Mouse (Mus musculus) heart, adult 8-10 months (tissue): Measurements from ENCODE around the gene Wdfy4. TPM values are rescaled to one million over a fixed set of nuclear protein-coding genes. Genes with fewer than 3 reads are reported as not detected.
A peak's percentile ranks its signal among the peaks of the same experiment; 100 is the strongest.

Experiments used
- DNase-seq: peaks from one replicate; pipeline ENCODE4 v3.0.0; 2022; ENCODE audit warnings: low spot score
- total RNA-seq, 4 experiments: library from RNA; stranded (reverse); gene quantifications; 2 replicates each; pipeline ENCODE4 v1.2.4; 2022

The Wdfy4 gene
- total RNA-seq, 4 experiments from 2014 or later, result 1.6 to 4.5 (median 2.3) TPM

- peak; percentile 10 for DNase-seq
These were observed 201.1 kb downstream of the Wdfy4 start for GRCm38 (mm10) chr14:32984176-32984738.

GRCm38 (mm10) chr14:32970700-32971099 is 214.6 kb downstream of the Wdfy4 start:
- no peak for DNase-seq

- no peak for DNase-seq
These were observed 220.6 kb downstream of the Wdfy4 start for GRCm38 (mm10) chr14:32964742-32965141.

- DNase-seq, result peak; percentile 68
These were observed 224.8 kb downstream of the Wdfy4 start for GRCm38 (mm10) chr14:32960481-32960880.

DNA sequence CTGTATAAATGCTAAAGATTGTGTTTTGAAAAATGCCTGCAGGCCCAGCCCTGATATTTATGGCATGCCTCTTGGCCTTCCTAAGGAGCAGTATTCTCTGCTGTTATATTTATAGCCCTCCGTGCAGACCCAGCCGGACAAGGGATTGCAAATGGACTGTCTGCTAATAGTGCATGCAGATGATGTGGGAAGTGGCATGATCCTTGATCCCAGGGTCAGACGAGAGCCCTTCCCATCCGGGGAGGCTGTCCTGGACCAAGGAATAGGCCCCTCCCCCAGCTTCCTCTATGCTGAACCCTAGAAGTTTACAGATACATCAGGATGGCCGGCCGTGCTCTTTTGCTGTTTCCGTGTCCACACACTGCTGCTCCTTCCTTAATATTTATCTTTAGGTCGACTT is 226.6 kb downstream of the Wdfy4 start:
- DNase-seq, result peak; percentile 9

DNA sequence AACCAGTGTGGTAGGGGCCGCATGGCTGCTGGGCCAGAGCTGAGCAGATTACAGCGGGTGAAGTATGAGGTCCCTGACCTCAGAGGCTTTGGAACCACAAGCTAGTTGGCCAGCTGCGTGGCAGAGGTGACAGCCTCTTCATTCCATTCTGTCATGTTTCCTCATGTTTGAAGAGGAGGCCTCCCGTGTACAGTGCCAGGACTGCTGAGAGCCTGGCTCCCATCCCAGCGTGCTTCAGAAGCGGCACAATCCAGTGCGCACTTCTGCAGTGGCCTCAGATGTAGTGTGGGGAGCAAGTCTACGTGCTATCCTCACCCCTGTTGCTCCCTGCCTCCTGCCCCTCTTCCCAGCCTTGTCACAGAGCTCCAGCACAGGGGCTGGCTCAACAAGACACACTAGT is 228.8 kb downstream of the Wdfy4 start:
- peak; percentile 55 for DNase-seq

- DNase-seq, result peak; percentile 62
These were observed 234.7 kb downstream of the Wdfy4 start for GRCm38 (mm10) chr14:32950312-32951301.

- peak; percentile 51 for DNase-seq
These were observed 237.8 kb downstream of the Wdfy4 start for GRCm38 (mm10) chr14:32947512-32947911.

GRCm38 (mm10) chr14:32939217-32939616 is 246.1 kb downstream of the Wdfy4 start:
- DNase-seq, result no peak

DNA sequence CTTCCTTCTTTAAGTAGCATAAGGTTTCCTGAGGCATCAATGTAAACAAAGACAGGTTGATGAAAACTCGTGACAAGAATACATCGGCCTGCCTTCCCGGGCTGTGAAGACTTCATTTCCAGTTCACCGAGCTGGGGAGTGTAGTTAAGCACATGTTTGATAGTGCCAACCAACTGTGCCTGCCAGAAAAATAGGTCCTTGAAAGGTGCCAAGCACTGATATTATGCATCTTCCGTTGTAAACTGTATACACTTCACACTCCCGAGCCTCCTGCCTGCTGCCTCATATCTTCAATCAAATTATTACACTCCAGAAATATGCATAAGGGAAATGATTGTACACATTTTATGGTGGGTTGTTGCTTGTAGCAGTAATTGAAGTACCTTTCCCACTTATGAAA is 251.2 kb downstream of the Wdfy4 start:
- no peak for DNase-seq

DNA sequence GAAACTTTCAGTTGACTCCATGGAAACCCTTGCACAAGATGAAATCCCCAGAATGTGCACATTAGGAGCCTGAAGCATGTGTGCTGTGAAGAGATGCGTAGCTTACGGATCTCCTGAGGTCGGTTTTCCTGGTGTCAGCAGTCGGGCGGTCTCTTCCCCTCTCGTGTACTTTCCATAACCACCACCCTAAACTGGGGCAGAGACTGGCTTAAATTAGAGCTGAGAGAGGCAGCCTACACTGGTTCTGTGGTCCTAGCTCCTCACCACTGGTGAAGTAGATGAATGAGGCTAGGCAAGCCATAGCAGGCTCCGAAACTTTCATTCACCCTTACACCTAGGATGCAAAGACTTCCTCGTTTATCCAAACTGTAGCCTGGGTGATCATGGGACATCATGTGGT is 253.1 kb downstream of the Wdfy4 start:
- no peak for DNase-seq

DNA sequence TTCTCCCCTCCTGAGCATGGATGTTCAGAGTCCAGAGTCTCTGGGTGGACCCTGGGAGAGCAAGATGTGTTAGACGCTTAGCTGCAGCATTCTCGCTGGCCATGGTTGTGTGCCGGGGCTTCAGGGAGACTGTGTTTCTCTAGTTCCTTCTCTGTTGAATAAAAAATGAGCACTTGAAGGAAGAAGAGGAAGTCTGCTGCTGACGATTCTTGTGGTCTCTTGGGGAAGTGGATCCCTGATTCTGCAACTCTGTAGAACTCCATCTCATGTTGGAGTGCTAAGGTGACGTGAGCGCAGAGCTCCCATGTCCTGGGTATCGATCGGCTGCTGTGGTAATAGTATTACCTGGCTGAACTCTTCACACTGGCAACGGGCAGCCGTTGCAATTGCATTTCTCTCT is 253.6 kb downstream of the Wdfy4 start:
- DNase-seq, result peak; percentile 43

- no peak for DNase-seq
These were observed 261.4 kb downstream of the Wdfy4 start for GRCm38 (mm10) chr14:32923871-32924270.

DNA sequence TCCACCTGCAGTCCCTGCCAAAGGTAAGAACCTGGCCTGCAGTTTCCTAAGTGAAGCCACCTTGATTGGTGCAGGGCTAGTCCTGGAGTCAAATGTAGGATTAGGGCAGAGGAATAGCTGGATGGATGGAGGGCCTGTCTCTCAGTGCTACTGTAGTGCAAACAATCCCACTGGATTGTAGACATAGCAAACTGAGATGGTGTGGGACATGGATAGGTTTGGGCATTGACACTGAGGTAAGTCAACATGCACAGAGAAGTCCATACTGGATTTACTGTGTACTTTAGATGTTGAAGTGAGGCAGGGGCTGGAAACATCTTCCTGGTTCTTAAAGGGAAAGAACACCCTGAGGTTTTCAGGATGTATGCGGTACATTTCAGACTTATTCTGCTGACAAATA is 267.4 kb downstream of the Wdfy4 start:
- no peak for DNase-seq

DNA sequence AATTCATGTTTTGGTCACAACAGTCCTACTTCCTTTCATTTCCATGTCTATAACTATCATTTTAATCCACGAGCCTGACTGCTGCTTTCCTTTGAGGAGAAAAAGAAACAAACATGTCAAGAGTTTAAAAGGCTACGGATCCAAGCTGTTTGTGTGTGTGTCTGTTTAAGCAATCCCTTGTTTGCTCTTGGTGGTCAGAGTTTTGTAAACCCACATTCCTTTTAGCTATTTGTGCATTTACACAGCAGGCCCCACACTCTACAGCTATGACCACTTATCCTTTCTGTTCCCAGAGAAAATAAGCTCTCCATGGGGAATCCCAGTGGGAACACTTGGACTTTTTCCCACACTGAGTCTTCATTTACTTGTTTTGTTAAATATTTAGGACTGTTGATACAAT is 269.9 kb downstream of the Wdfy4 start:
- no peak for DNase-seq

DNA sequence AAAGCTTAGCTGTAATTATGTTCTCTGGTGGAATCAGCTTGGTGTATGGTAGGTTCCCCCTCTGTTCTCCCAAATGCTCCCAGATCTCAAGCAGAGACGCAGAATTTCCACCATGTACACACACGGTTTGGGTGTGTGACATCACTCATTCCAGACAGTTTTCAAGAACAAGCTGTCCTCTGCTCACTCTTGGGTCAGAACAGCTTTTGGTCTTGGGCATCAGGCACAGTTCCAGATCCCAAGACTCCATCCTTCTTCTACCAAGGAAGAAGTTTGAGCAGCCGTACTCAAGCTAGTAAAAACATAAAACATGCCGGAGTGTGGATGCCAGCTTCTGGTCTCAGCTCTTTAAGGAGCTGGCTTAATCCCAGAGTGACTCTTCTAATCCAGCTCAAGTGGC is 274.1 kb downstream of the Wdfy4 start:
- DNase-seq, result no peak

Other genes with a start within 250 kb of the Wdfy4 start
- gene Lrrc18, start 194.1 kb downstream of the Wdfy4 start, total RNA-seq, result under 1 TPM; 0.16 to 0.32 (median 0.21) TPM
- gene Arhgap22, start 28.5 kb upstream of the Wdfy4 start, total RNA-seq, result 1 to 10 TPM in 3 of 4 experiments, under 1 TPM in 1; 0.65 to 2.4 (median 1.2) TPM